Mouse (Mus musculus) forebrain, embryonic 14.5 days (tissue): Measurements from ENCODE around the gene Nek9. TPM values are rescaled to one million over a fixed set of nuclear protein-coding genes. Genes with fewer than 3 reads are reported as not detected.

ENCODE experiments used
- ATAC-seq: fragments of 200-750 bp; cut with Nextera tagmentation; 2 replicates; pipeline ENCODE4 v1.8.0; 2017; ENCODE audit warnings: mild to moderate bottlenecking, moderate library complexity
- DNase-seq: peaks from one replicate; pipeline ENCODE4 v3.0.0-alpha.2; 2015; ENCODE audit warnings: low spot score
- H3K27ac ChIP-seq: fragments of 300-500 bp; sonication (generic); 2 replicates; pipeline ENCODE4 v1.5.1; 2014; ENCODE audit warnings: low read depth, mild to moderate bottlenecking, control low read depth, low read length, moderate library complexity
- H3K27me3 ChIP-seq: fragments of 300-500 bp; sonication (generic); replicated peaks from 2 replicates; pipeline ENCODE4 v1.6.1; 2014; ENCODE audit warnings: low read length, control low read depth, mixed read lengths; ENCODE audit not compliant: control insufficient read depth, insufficient read depth
- H3K36me3 ChIP-seq: fragments of 300-500 bp; sonication (generic); 2 replicates; pipeline ENCODE4 v1.6.1; 2014; ENCODE audit warnings: low read length, control low read depth; ENCODE audit not compliant: control insufficient read depth, insufficient read depth
- H3K4me1 ChIP-seq: fragments of 300-500 bp; sonication (generic); 2 replicates; pipeline ENCODE4 v1.6.1; 2014; ENCODE audit warnings: antibody characterized with exemption, low read length, control low read depth; ENCODE audit not compliant: control insufficient read depth, insufficient read depth
- H3K4me2 ChIP-seq: fragments of 300-500 bp; sonication (generic); 2 replicates; pipeline ENCODE4 v1.6.1; 2014; ENCODE audit warnings: mild to moderate bottlenecking, control low read depth, low read length
- H3K4me3 ChIP-seq: fragments of 300-500 bp; sonication (generic); 2 replicates; pipeline ENCODE4 v1.5.1; 2014; ENCODE audit warnings: low read depth, low read length, control low read depth
- H3K9ac ChIP-seq: fragments of 300-500 bp; sonication (generic); 2 replicates; pipeline ENCODE4 v1.6.1; 2014; ENCODE audit warnings: mild to moderate bottlenecking, low read length, control low read depth, moderate library complexity
- H3K9me3 ChIP-seq: fragments of 300-500 bp; sonication (generic); replicated peaks from 2 replicates; pipeline ENCODE4 v1.6.1; 2016; ENCODE audit warnings: low read length, control low read depth, mixed read lengths; ENCODE audit not compliant: control insufficient read depth
- WGBS: fragments of 180-500 bp; shearing (Covaris S2); extraction: QIAGEN DNeasy Blood & Tissue Kit; methylation state at CpG from one replicate; pipeline ENCODE4 v1.1.7; 2014; 5-methylcytosine and 5-hydroxymethylcytosine counted together
- polyA plus RNA-seq: library from polyadenylated mRNA; unstranded; fragments of >200 nt; fragmentation: Nextera tagmentation; extraction: Ambion mirVana; gene quantifications from 2 replicates; pipeline ENCODE4 v1.2.1, GENCODE M21; 2014

The Nek9 gene
- polyA plus RNA-seq, 1 experiment from 2014 or later = 10.4 TPM

DNA sequence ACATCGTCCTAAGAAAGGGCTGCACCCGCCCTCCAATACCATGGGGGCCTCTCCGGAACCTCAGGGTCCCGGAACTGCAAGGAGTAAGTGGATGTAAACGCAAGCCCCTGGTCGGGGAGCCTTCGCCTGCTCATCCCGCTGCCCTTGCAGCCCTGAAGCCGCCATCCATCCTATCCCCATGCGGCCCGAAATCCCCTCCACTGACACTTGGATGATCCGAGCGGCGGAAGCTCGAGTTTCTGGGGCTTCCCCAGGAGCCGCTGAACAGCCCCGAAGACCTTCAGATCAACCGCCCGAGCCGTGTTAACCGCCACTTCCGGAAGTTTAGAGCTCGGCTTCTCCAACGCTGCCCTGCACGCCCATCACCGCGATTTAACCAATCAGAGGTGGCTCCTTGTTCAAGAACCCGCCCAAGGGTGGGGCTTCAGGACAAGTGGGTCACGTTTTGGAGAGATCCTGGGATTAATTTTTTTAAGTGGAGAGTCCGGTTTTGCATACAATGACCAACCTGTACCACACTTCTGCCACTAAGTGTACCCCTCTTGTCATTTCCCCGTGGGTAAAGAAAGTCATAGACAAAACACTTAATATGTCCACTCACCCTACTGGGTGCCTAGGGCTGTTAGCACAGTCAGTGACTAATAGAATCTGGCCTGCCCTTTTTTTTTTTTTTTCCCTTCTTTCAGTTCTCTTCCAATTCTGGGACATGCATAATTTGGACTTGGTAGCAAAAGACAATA, 58.9 kb downstream of the Nek9 start:
- no peaks in the 10 kb centered on the region for H3K27me3 ChIP-seq
- ATAC-seq = peak; percentile 99
- WGBS = under 1% methylated on average over 31 of the region's 31 CpGs
- DNase-seq = peak; percentile 98
- peak overlapping the region; percentile 89 for H3K9ac ChIP-seq
- peak overlapping the region; percentile 52 for H3K27ac ChIP-seq
- H3K36me3 ChIP-seq = peaks cover 5% of the 10 kb centered on the region; the same call in 1 of the 2 replicates
- H3K4me2 ChIP-seq = peak overlapping the region; percentile 92
- H3K4me3 ChIP-seq = peak overlapping the region; percentile 68
- H3K4me1 ChIP-seq = peaks cover 4% of the 10 kb centered on the region; the same call in 1 of the 2 replicates
- no peaks in the 10 kb centered on the region for H3K9me3 ChIP-seq

DNA sequence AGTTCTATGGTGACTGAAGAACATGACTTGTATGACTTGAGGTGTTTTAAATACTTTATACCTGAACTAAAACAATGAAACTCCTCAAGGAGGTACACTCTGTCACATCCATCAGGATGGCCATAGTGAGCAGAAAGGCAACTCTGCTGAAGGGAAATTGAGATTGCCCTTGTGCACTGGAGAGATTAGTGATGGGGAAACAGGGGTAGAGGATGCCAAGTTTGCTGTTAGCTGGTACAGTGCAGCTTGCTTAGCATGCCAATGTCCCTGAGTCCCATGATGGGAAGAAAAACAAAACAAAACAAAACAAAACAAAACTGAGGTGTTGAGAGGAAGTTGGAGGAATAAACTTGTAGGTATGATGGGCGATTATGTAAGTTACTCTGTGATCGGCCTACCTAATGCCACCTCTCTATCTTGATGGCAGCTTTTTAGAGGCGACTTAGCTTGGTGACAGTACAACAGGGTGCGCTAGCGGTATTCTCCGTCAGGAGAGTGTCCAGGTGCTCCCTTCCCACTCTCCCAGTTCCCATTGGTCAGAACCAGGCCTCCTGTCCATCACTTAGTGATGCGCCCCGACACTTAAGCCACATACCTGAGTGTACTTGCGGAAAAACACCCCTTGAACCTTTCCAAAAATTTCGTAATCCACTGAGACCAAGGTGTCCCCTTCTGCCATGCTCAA, 59.6 kb downstream of the Nek9 start:
- Histone ChIP-seq H3K4me2 (peak overlapping the region; percentile 92), H3K27me3 (no peaks in the 10 kb centered on the region)
- 4% methylated on average over 10 of the region's 10 CpGs for WGBS

DNA sequence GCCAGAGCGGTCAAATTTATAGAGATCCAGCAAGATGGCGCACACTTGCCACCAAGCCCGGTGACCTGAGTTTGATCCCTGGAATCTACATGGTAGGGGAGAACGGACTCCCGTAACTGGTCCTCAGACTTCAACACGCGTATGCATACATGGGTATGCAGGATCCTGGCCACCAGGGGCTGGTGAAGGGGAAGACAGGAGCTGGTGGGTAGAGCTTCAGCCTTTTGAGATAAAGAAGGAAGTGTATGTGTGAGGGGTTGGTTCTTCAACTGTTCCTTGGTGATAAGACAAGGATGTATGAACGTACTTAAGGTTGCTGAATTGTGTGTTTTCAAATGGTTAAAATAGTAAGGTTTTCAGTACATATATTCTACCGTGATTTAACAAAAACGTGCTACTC, 60.2 kb downstream of the Nek9 start:
- no peak overlapping the region for H3K4me2 ChIP-seq
- no peaks in the 10 kb centered on the region for H3K27me3 ChIP-seq
- ATAC-seq = no peak
- WGBS = 94% methylated on average over 10 of the region's 10 CpGs
- H3K4me1 ChIP-seq = peaks cover 4% of the 10 kb centered on the region; the same call in 1 of the 2 replicates
- DNase-seq = no peak
- no peak overlapping the region for H3K27ac ChIP-seq
- no peak overlapping the region for H3K4me3 ChIP-seq
- peaks cover 5% of the 10 kb centered on the region; the same call in 1 of the 2 replicates for H3K36me3 ChIP-seq
- H3K9ac ChIP-seq = no peak overlapping the region
- H3K9me3 ChIP-seq = no peaks in the 10 kb centered on the region

More for the DNA sequence above, 59.6 kb downstream of the Nek9 start:
- Histone ChIP-seq H3K9me3 (no peaks in the 10 kb centered on the region), H3K4me3 (peak overlapping the region; percentile 68), H3K9ac (peak overlapping the region; percentile 89), H3K36me3 (peaks cover 5% of the 10 kb centered on the region; the same call in 1 of the 2 replicates), H3K27ac (peak overlapping the region; percentile 52; the same call in 1 of the 2 replicates), H3K4me1 (peaks cover 4% of the 10 kb centered on the region; the same call in 1 of the 2 replicates)
- DNase-seq (no peak), ATAC-seq (peak; percentile 27)

DNA sequence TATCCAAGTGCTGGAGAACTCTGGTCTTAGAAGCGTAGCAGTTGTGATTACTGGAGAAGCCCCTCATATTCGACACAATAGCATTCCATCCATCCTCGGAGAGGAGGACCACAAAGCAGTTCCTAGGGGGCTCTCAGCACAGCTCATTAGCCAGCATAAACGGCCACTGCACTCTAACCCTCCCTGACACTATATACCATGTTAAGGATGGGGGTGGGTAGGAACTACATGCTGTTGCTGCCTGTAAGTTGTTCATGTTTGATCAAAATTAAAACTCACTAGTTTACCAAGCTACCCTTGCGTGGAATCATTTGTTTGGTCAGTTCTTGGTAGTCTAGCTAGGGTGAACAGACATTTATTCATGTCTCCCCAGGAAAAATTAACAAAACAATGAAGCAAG, 62.9 kb downstream of the Nek9 start:
- no peak for DNase-seq
- H3K4me1 ChIP-seq = peaks cover 4% of the 10 kb centered on the region; the same call in 1 of the 2 replicates
- 53% methylated on average over 5 of the region's 5 CpGs for WGBS
- no peak for ATAC-seq
- H3K9me3 ChIP-seq = no peaks in the 10 kb centered on the region
- no peak overlapping the region for H3K27ac ChIP-seq
- no peak overlapping the region for H3K9ac ChIP-seq
- no peaks in the 10 kb centered on the region for H3K27me3 ChIP-seq
- no peak overlapping the region for H3K4me2 ChIP-seq
- H3K36me3 ChIP-seq = peaks cover 5% of the 10 kb centered on the region; the same call in 1 of the 2 replicates
- no peak overlapping the region for H3K4me3 ChIP-seq

DNA sequence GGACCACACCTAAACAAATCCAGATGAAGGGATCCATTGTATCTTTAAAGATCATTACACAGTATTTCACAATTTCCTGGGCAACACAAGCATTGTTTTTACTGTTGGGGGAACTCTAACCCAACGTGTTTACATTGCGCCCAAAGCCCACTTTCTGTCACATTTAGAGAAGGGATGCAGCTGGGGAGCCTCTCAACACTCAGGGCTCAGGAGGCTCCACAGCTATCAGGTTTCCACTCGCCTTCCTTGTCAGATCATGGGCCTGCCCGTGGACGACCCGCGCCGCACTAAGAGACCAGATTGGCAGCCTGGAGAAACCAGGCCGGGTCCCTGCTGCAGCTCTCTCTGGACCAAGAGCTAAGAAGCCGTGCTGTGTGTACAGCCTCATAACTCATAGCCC, 65.7 kb downstream of the Nek9 start:
- H3K36me3 ChIP-seq = peaks cover 12% of the 10 kb centered on the region; the same call in 1 of the 2 replicates
- DNase-seq = no peak
- 0 out of 2 replicates have a peak, but pooled peaks cover 4% of the 10 kb centered on the region for H3K4me1 ChIP-seq
- no peak overlapping the region for H3K9ac ChIP-seq
- H3K27me3 ChIP-seq = no peaks in the 10 kb centered on the region
- H3K4me2 ChIP-seq = no peak overlapping the region
- ATAC-seq = no peak
- 94% methylated on average over 10 of the region's 10 CpGs for WGBS
- H3K9me3 ChIP-seq = no peaks in the 10 kb centered on the region
- H3K4me3 ChIP-seq = no peak overlapping the region
- no peak overlapping the region for H3K27ac ChIP-seq

DNA sequence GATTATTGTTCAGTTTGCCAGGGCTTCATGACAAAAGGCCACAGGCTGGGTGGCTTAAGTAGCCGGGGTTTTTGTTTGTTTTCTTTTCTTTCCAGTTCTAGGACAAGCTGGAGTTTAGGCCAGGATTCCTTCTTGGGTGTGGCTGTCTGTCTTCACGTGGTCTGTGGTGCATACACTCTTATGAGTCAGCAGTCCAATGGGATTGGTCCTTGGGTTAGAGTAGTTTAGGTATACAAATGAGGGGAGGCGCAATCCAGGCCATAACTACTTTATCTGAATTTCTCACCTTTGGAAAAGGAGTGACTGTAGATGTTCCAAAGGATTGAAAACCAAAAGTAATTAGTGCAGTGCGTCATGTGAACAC, 67.3 kb downstream of the Nek9 start:
- Histone ChIP-seq H3K4me2 (no peak overlapping the region), H3K9me3 (no peaks in the 10 kb centered on the region), H3K27me3 (no peaks in the 10 kb centered on the region), H3K4me3 (no peak overlapping the region), H3K36me3 (peaks cover 13% of the 10 kb centered on the region; the same call in 1 of the 2 replicates), H3K9ac (no peak overlapping the region), H3K27ac (no peak overlapping the region), H3K4me1 (0 out of 2 replicates have a peak, but pooled peaks cover 4% of the 10 kb centered on the region)
- ATAC-seq (no peak), DNase-seq (no peak)
- 74% methylated on average over 4 of the region's 4 CpGs for WGBS

DNA sequence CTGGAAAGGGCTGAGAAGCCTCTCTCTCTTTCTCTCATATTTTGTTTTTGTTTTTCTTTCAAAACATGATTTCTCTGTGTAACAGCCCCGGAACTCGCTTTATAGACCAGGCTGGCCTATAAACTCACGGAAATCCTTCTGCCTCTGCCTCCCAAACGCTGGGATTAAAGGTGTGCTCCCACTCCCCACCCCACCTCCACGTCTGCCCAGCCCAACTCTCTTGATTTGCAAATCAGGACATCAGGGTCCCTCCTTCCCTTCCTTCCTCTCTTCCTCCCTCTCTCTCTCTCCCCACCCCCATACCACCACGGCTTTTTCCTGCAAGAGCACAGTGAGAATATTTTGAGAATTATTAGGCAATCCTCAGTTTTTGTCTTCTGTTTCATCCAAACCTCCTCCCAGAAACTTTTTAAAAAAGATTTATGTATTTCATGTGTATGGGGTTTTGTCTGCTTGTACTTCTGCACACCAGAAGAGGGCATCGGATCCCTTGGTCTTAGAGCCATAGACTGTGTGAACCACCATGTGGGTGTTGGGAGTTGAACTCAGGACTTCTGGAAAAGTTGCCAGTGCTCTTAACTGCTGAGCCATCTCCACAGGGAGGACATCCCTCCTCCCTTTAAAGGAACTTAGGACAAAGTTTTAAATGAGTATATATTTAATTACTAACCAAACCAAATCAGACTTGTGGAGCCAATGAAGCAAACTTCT, 67.9 kb downstream of the Nek9 start:
- no peak for ATAC-seq
- no peaks in the 10 kb centered on the region for H3K27me3 ChIP-seq
- peaks cover 13% of the 10 kb centered on the region; the same call in 1 of the 2 replicates for H3K36me3 ChIP-seq
- 0 out of 2 replicates have a peak, but pooled peaks cover 4% of the 10 kb centered on the region for H3K4me1 ChIP-seq
- no peak overlapping the region for H3K4me2 ChIP-seq
- no peak overlapping the region for H3K27ac ChIP-seq
- DNase-seq = no peak
- 82% methylated on average over 7 of the region's 7 CpGs for WGBS
- H3K4me3 ChIP-seq = no peak overlapping the region
- H3K9ac ChIP-seq = no peak overlapping the region
- H3K9me3 ChIP-seq = no peaks in the 10 kb centered on the region

DNA sequence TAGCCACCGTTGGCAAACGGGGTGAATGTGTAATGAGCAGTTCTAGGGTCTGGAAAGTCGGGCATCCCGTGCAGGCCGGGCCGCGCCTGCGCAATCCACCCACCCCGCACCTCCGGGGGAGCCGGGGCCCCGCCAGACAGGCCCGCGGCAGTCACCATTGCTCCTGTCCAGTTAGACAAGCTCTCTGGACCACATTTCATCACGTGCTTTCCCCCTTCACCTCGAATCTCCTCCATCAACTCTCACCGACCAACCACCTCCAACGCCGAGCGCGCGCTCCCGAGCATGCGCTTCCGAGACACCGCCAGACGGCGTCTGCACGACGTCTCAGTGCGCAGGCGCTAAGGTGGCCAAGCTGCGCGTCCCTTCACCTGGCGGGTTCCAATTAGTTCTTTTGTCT, 68.8 kb downstream of the Nek9 start, which contains the start of gene Mlh3:
TSS of gene Mlh3 (minus strand) at position 281 of the 400 bp plus-strand sequence.
- 0 out of 2 replicates have a peak, but pooled peaks cover 7% of the 10 kb centered on the region for H3K36me3 ChIP-seq
- peak within 1 kb of the TSS; percentile 87 for H3K27ac ChIP-seq
- H3K4me1 ChIP-seq = 0 out of 2 replicates have a peak, but pooled peaks cover 4% of the 10 kb centered on the region
- ATAC-seq = peak; percentile 95
- WGBS = under 1% methylated on average over 35 of the region's 35 CpGs
- H3K9me3 ChIP-seq = no peaks in the 10 kb centered on the region
- no peaks in the 10 kb centered on the region for H3K27me3 ChIP-seq
- H3K4me3 ChIP-seq = peak within 1 kb of the TSS; percentile 54
- peak; percentile 94 for DNase-seq
- peak within 1 kb of the TSS; percentile 57 for H3K4me2 ChIP-seq
- H3K9ac ChIP-seq = peak within 1 kb of the TSS; percentile 77
